Mouse (Mus musculus): ENCODE measurements at regions not wholly inside any gene's neighbourhood (a gene's known extent, or its start where the extent isn't known, plus 50 kb on each side); places are given as distances from the start of the nearest gene placed in this dataset.

DNA sequence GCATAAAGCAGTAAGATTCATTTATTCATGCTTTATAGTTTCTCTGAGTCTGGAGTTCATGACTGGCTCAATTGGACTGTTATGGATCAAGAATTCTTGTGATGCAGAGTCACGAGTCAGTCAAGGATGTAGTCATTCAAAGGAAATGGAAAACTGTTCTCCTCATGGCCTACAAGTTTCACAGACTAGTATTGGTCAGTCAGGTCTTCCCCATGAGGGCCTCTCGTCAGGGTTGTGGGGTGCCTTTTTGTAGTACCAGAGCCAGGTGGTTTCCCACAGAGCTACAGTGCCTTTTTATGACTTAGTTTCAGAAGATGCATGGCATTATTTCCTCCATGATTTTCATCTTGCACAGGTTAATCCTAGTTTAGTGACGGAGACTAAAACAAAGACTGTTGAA, 307.9 kb upstream of the Cited2 start:
- Histone ChIP-seq H3K4me1 (0 out of 2 replicates have a peak, but pooled peaks cover 4% of the 10 kb centered on the region), H3K9me3 (no peaks in the 10 kb centered on the region), H3K4me3 (no peak overlapping the region), H3K4me2 (replicated peaks) (no peak overlapping the region), H3K27me3 (no peaks in the 10 kb centered on the region), H3K36me3 (no peaks in the 10 kb centered on the region), H3K9ac (replicated peaks) (no peak overlapping the region), H3K27ac (replicated peaks) (no peak overlapping the region)
- WGBS, result 92% methylated on average over 3 of the region's 3 CpGs
- no peak for ATAC-seq (ENCODE audit: low FRiP score, low read depth)

DNA sequence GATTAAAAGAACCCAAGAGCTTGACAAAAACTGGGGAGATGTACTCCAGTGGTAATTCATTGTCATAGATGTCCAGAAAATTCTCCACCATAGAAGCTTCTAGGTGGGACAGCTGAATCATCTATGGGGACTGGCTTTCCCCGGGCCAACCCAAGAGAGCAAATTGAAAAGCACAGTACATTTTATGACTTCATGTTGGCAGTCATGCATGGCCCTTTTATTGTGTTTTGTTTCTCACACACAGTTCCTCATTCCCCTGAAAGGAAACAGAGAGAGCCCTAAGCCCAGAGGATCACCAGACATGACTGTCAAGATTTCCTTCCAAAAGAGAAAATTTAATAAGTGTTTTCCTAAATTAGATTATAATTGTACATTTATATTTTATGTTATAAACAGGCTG, 306.9 kb upstream of the Cited2 start:
- Histone ChIP-seq H3K4me1 (0 out of 2 replicates have a peak, but pooled peaks cover 3% of the 10 kb centered on the region), H3K27me3 (no peaks in the 10 kb centered on the region), H3K9me3 (no peaks in the 10 kb centered on the region), H3K9ac (replicated peaks) (no peak overlapping the region), H3K27ac (replicated peaks) (no peak overlapping the region), H3K4me3 (no peak overlapping the region), H3K36me3 (no peaks in the 10 kb centered on the region), H3K4me2 (replicated peaks) (no peak overlapping the region)
- whole genome bisulfite sequencing, result 81% methylated on average over 1 of the region's 1 CpGs
- ATAC-seq (ENCODE audit: low FRiP score, low read depth), result no peak

DNA sequence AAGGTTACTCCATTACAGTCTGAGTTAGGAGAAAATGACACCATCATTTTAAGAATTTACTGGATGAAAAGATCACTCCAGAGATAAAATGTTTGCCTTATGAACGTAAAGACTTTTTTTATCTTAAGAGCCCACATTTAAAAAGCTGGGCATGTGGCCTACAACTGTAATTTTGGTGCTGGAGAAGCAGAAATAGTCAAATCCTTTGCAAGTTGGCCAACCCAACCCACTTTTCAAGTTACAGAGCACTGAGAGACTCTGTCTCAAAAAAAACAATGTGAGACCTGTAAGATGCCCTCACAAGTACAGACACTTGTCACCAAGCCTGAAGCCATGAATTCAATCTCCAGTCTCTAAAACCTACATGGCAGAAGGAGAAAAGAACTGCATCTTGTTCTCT, 305.6 kb upstream of the Cited2 start:
- no peak overlapping the region for H3K9ac ChIP-seq (replicated peaks)

DNA sequence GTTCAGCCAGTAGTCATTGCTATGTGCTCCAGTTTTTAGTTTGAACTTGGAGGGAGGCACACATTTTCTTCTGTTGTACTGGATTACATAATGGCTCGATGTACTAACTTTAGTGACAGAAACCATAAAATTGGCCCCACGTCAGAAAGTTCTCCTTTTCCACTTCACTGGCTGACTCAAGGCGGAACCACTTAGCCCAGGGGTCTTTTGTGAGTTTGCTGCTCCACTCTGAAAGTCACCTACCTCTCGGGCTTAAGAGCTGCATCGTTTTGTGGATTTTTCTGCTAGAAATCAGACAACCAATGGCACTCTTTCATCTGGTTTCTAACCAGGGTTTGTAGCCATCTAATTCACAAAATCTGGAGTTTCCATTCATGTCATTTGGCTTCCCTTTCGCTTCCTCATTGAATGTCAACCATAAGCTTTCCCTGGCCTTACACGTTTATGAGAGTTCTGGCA, 304.8 kb upstream of the Cited2 start:
- H3K27ac ChIP-seq (replicated peaks), result no peak overlapping the region

More for the DNA sequence above, 305.6 kb upstream of the Cited2 start:
- Histone ChIP-seq H3K9me3 (no peaks in the 10 kb centered on the region), H3K27me3 (no peaks in the 10 kb centered on the region), H3K4me2 (replicated peaks) (no peak overlapping the region), H3K4me3 (no peak overlapping the region), H3K36me3 (no peaks in the 10 kb centered on the region), H3K27ac (replicated peaks) (no peak overlapping the region), H3K4me1 (no peaks in the 10 kb centered on the region)
- WGBS, result 87% methylated on average over 1 of the region's 1 CpGs
- no peak for ATAC-seq (ENCODE audit: low FRiP score, low read depth)

DNA sequence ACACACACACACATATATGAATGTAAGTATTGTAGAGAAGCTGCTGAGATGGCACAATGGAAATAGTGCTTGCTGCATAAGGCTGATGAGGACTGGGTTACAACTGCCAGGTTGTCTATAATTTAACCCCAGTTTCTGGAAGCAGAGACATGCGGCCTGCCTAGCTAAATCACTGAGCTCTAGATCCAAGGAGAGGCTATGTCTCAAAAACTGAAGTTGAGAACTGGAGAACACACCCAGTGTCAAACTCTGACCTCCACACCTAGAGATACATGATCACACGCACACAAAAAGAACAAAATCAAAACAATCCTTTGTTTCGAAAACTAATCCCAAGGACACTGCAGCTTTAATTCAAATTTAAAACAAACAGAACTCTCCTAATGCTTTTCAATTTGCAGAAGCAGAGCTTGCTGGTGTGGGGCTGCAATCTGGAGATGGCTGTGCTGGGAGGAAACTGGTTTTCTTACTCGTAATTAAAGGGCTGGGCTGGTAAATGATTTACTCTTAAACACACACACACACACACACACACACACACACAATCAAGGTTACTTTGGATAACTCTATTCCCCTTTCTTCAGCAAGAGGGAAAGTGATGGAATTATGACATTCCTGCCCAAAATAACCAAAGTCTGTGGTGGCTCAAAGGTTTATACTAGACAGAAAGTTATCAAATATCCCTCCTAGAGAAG, 299.3 kb upstream of the Cited2 start:
- WGBS, result 43% methylated on average over 4 of the region's 4 CpGs
- Histone ChIP-seq H3K27me3 (no peaks in the 10 kb centered on the region), H3K9me3 (no peaks in the 10 kb centered on the region), H3K36me3 (no peaks in the 10 kb centered on the region), H3K4me1 (no peaks in the 10 kb centered on the region), H3K27ac (replicated peaks) (no peak overlapping the region), H3K9ac (replicated peaks) (no peak overlapping the region), H3K4me2 (replicated peaks) (no peak overlapping the region), H3K4me3 (no peak overlapping the region)
- ATAC-seq (ENCODE audit: low FRiP score, low read depth), result no peak

More for the DNA sequence above, 304.8 kb upstream of the Cited2 start:
- H3K4me3 ChIP-seq, result no peak overlapping the region
- WGBS, result 71% methylated on average over 7 of the region's 7 CpGs
- no peaks in the 10 kb centered on the region for H3K9me3 ChIP-seq
- no peak overlapping the region for H3K4me2 ChIP-seq (replicated peaks)
- no peak overlapping the region for H3K9ac ChIP-seq (replicated peaks)
- H3K27me3 ChIP-seq, result no peaks in the 10 kb centered on the region
- H3K4me1 ChIP-seq, result no peaks in the 10 kb centered on the region
- ATAC-seq (ENCODE audit: low FRiP score, low read depth), result no peak
- no peaks in the 10 kb centered on the region for H3K36me3 ChIP-seq

DNA sequence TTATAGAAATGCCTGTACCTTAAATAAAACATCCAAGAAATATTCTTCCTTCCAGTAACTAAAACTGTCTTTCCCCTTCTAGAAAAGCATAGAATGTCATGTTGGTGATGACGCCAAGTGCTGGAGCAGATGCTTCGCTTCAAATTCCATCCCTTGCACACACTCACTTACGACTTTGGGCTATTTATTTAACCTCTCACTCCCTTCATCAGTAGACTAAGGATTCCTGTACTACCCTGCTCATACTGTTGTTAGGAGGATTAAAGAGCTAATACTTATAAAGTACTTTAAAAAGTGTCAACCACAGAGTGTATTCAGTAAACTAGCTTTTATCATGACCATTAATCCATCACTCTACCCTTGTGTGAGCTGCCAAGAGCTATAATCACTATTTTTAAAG, 296.8 kb upstream of the Cited2 start:
- H3K4me1 ChIP-seq, result no peaks in the 10 kb centered on the region
- no peaks in the 10 kb centered on the region for H3K36me3 ChIP-seq
- no peaks in the 10 kb centered on the region for H3K27me3 ChIP-seq
- no peak overlapping the region for H3K9ac ChIP-seq (replicated peaks)
- WGBS, result 80% methylated on average over 3 of the region's 3 CpGs
- H3K4me3 ChIP-seq, result no peak overlapping the region
- no peak overlapping the region for H3K4me2 ChIP-seq (replicated peaks)
- H3K9me3 ChIP-seq, result no peaks in the 10 kb centered on the region
- no peak for ATAC-seq (ENCODE audit: low FRiP score, low read depth)
- H3K27ac ChIP-seq (replicated peaks), result no peak overlapping the region

DNA sequence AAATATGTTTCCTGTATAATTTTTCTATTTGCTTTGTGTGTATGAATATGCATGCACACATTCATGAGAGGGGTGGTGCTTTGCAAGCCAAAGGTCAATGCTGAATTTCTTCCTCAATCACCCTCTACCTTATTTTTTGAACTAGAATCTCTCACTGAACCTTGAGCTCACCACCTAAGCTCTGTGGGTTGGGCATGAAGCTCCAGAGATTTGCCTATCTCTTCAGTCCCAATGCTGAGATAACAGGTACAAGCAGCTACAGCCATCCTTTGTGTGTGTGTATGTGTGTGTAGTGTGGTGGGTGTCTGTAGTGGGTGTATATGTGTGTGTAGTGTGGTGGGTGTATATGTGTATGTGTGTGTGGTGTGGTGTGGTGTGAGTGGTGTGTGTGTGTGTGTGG, 295.7 kb upstream of the Cited2 start:
- Histone ChIP-seq H3K27ac (replicated peaks) (no peak overlapping the region), H3K9ac (replicated peaks) (no peak overlapping the region), H3K27me3 (no peaks in the 10 kb centered on the region), H3K4me2 (replicated peaks) (no peak overlapping the region), H3K4me3 (no peak overlapping the region), H3K36me3 (no peaks in the 10 kb centered on the region), H3K9me3 (no peaks in the 10 kb centered on the region), H3K4me1 (no peaks in the 10 kb centered on the region)
- ATAC-seq (ENCODE audit: low FRiP score, low read depth), result no peak

DNA sequence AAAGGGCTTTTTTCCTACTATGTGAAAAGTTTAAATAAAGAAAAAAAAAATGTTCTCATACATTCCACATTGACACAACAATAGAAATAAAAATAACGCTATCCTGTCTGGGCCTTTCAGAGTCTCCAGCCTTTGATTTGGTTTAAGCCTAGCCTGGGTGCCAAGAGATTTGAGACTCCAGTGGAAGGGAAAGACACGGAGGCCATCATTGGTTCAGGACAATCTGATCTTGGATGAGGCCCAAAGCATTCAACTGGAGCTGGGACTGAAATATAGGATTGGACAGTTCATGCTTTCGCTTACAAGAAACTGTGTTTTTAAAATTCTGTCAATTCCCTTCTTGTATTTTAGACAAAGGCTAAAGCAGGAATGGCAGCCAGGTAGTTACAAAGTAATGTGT, 294.7 kb upstream of the Cited2 start:
- no peak for ATAC-seq (ENCODE audit: low FRiP score, low read depth)
- no peaks in the 10 kb centered on the region for H3K36me3 ChIP-seq

DNA sequence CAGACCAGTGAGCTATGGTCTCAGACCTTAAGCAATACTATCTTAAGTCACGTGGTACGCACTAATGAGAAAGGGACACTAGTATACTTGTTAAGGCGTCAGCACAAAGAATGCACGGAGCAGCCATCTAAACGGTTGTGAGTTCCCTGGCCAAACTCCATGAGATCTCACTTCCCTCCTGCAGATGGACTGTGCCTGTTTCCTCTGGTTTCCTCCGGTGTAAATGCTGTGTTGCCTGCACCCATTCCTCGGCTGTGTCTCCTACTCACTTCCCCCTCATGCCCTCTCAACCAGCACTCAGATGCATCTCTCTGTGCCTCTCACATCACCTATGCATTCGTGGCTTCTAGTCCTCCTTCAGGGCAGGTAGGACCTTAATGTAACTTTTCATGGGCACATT, 291.9 kb upstream of the Cited2 start:
- Histone ChIP-seq H3K27me3 (no peaks in the 10 kb centered on the region), H3K4me3 (no peak overlapping the region), H3K9ac (replicated peaks) (no peak overlapping the region), H3K9me3 (no peaks in the 10 kb centered on the region), H3K4me1 (no peaks in the 10 kb centered on the region), H3K36me3 (no peaks in the 10 kb centered on the region), H3K4me2 (replicated peaks) (no peak overlapping the region), H3K27ac (replicated peaks) (no peak overlapping the region)
- WGBS, result 90% methylated on average over 8 of the region's 8 CpGs
- no peak for ATAC-seq (ENCODE audit: low FRiP score, low read depth)

More for the DNA sequence above, 294.7 kb upstream of the Cited2 start:
- Histone ChIP-seq H3K4me2 (replicated peaks) (no peak overlapping the region), H3K9me3 (no peaks in the 10 kb centered on the region), H3K4me3 (no peak overlapping the region), H3K27me3 (no peaks in the 10 kb centered on the region), H3K27ac (replicated peaks) (no peak overlapping the region), H3K4me1 (no peaks in the 10 kb centered on the region), H3K9ac (replicated peaks) (no peak overlapping the region)
- WGBS, result 84% methylated on average over 3 of the region's 3 CpGs

DNA sequence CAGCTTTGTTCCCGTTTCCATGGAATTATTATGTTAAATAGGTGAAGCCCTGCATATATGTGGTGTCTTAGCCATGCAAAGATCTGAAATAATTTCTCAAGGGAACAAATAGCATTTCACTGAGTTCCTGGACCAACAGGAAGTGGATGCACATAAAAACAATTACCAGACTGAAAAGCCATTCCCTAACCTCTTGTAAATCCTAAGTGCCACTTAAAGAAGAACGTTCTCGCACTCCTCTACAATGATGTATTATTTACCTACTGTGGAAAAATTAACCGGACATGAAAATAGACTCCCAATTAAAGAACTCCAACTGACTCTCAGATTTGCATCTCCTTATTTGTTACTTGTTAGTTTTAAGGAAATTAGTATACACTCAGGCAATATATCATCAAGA, 288.9 kb upstream of the Cited2 start:
- Histone ChIP-seq H3K4me1 (no peaks in the 10 kb centered on the region), H3K27me3 (no peaks in the 10 kb centered on the region), H3K36me3 (no peaks in the 10 kb centered on the region), H3K9me3 (no peaks in the 10 kb centered on the region), H3K4me2 (replicated peaks) (no peak overlapping the region), H3K9ac (replicated peaks) (no peak overlapping the region), H3K27ac (replicated peaks) (no peak overlapping the region), H3K4me3 (no peak overlapping the region)
- no peak for ATAC-seq (ENCODE audit: low FRiP score, low read depth)
- WGBS, result 78% methylated on average over 4 of the region's 4 CpGs

DNA sequence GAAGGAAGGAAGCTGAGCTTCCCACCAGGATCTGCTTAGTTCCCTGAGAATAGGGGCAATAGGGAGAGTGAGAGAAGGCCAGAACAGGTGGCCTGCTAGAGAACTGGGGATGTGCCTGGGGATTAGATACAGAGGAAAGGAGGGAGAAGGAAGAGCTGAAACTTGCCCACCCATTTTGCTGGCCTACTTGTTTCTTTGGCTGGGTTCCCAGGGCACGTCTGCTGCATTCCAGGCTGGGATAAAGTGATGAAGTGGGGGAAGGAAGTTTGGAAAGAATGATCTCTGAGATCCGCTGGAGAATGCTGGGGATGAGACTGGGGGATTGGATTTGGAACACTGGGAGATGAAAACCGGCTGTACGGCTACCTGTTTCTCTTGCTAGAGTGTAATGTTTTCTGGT, 272.8 kb upstream of the Cited2 start:
- Histone ChIP-seq H3K9ac (replicated peaks) (no peak overlapping the region), H3K4me3 (no peak overlapping the region), H3K27ac (replicated peaks) (no peak overlapping the region), H3K27me3 (no peaks in the 10 kb centered on the region), H3K36me3 (no peaks in the 10 kb centered on the region), H3K4me2 (replicated peaks) (no peak overlapping the region), H3K4me1 (no peaks in the 10 kb centered on the region), H3K9me3 (no peaks in the 10 kb centered on the region)
- 71% methylated on average over 4 of the region's 4 CpGs for WGBS
- no peak for ATAC-seq (ENCODE audit: low FRiP score, low read depth)

DNA sequence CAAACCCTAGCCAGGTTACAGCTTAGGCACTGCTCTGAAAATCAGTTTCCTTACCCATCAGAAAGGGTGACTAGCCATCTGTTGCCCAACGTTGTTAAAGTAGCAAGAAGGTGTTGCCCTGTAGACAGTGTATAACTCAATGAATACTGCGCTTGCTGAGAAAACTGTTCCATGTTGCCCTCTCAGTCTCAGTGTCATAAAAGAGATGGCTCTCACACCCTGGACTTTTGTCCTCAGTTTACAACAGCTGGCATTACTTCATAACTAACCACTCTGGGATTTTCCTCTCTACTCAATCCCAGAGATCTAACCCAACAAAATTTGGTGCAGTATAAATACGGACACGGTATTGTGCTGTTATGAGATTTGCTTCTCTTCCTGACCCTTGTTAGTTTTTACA, 252.1 kb upstream of the Cited2 start:
- 91% methylated on average over 4 of the region's 4 CpGs for WGBS
- H3K4me1 ChIP-seq, result no peaks in the 10 kb centered on the region
- no peaks in the 10 kb centered on the region for H3K36me3 ChIP-seq
- no peak overlapping the region for H3K9ac ChIP-seq (replicated peaks)
- H3K9me3 ChIP-seq, result no peaks in the 10 kb centered on the region
- H3K27me3 ChIP-seq, result no peaks in the 10 kb centered on the region
- no peak overlapping the region for H3K27ac ChIP-seq (replicated peaks)
- H3K4me2 ChIP-seq (replicated peaks), result no peak overlapping the region
- no peak overlapping the region for H3K4me3 ChIP-seq
- ATAC-seq (ENCODE audit: low FRiP score, low read depth), result no peak

DNA sequence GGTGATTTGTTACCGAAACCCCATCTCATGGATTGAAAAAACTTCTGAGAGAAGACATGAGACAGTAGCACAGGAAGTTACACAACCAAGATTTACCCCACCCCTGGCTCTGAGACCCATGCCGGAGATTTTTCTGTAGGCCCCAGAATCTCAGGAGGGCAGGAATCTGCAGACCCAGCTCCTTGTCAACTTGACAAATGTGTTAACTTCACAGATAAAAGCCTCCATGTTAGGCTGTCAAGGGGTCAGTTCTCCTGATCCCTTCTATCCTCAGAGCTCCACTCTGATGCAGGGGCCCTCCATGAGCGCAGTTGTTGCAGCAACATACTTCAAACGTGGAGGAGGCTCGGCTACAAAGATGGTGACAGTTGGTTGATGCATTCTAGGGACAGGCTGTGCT, 250.5 kb upstream of the Cited2 start:
- H3K9me3 ChIP-seq, result no peaks in the 10 kb centered on the region
- no peak for ATAC-seq (ENCODE audit: low FRiP score, low read depth)
- H3K27me3 ChIP-seq, result no peaks in the 10 kb centered on the region
- H3K36me3 ChIP-seq, result no peaks in the 10 kb centered on the region
- no peak overlapping the region for H3K9ac ChIP-seq (replicated peaks)
- H3K4me2 ChIP-seq (replicated peaks), result no peak overlapping the region
- 65% methylated on average over 5 of the region's 5 CpGs for WGBS
- H3K27ac ChIP-seq (replicated peaks), result no peak overlapping the region
- no peaks in the 10 kb centered on the region for H3K4me1 ChIP-seq
- H3K4me3 ChIP-seq, result no peak overlapping the region
